Mouse (Mus musculus) activated CD4-positive, CD25-positive, alpha-beta regulatory T cell (primary cell): ENCODE measurements around the gene Cnot6. TPM values are rescaled to one million over a fixed set of nuclear protein-coding genes. Genes with fewer than 3 reads are reported as not detected.

Experiments
- polyA plus RNA-seq, 2 experiments: library from polyadenylated mRNA; unstranded; fragments of 100-300 nt; shearing (Covaris generic); gene quantifications; one replicate each; pipeline ENCODE4 v1.2.1; 2017

Cnot6 gene
- 10 to 100 TPM; 80.1 to 90.6 TPM for polyA plus RNA-seq

DNA sequence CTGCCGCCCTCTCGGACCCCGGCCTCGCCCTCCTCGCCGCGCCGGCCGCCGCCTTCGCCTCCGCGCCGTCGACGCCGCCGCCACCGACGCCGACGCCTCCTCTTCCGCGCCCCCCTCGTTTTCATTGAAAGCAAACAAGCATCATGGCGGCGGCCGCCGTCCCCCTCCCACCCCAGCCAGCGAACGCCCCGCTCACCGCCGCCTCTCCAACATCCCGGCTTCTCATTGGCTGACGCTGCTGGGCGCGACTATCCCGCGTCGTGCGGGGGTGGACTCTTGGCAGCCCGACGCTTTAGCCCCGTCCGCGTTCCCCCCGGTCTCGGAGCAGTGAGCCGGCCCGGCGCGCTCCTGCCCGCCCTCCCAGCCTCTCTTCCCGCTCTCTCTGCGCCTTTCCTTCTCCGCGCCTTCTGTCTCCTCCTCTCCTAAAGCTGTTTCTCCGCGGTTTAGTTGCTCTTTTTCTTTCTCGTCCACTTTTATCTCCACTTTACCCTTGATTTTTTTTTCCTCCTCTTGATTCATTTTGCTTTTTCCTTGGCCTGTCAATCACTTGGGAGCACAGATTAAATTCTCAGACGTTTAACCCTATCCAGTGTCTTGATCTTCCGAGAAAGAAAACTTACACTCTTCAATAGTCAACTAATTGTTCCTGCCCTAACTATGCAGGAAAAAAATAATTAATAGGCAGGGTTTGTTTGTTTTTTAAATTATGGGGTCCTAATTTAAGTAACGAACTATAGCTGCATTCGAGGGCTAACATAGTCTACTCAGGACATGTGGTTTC, at the start of gene Cnot6:
TSS of gene Cnot6 (minus strand) at position 169 of the 781 bp plus-strand sequence.

DNA sequence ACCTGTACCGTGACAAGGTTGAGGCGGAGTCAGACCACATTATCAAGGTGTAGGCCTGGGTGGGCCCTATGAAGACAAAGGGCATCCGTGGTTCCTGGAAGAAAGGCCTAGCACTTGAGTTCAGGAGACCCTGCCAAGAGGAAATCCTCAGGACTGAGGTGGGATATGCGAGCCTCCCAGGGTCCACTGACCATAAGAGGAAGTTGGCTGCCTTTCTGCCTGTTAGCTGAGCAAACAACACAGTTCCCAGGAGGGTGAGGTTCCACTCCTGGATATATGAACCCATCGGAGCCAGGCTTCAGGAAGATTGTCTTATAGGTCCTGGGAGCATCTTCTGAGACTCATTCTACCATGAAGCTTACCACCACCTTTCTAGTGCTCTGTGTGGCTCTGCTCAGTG, 49.2 kb downstream of the Cnot6 start, which contains the start of gene Scgb3a1:
TSS of gene Scgb3a1 (plus strand) at position 301 of the 400 bp plus-strand sequence.

Other genes with a start within 250 kb of the Cnot6 start
- gene Olfr1386, start 247.7 kb downstream of the Cnot6 start, polyA plus RNA-seq, result not detected
- gene Olfr1385, start 223.7 kb downstream of the Cnot6 start, polyA plus RNA-seq, result under 1 TPM; 0.04 to 0.22 TPM
- gene Olfr1384, start 206.0 kb downstream of the Cnot6 start, polyA plus RNA-seq, result not detected
- not detected for gene Olfr1383, start 193.1 kb downstream of the Cnot6 start, polyA plus RNA-seq
- under 1 TPM in 1 of 2 experiments, not detected in 1; 0.07 TPM for gene Olfr1382, start 184.5 kb downstream of the Cnot6 start, polyA plus RNA-seq
- not detected for gene Olfr1381, start 169.3 kb downstream of the Cnot6 start, polyA plus RNA-seq
- not detected for gene Olfr1380, start 155.8 kb downstream of the Cnot6 start, polyA plus RNA-seq
- not detected for gene Flt4, start 103.5 kb downstream of the Cnot6 start, polyA plus RNA-seq
- gene Scgb3a1, start 49.1 kb downstream of the Cnot6 start, polyA plus RNA-seq, result under 1 TPM in 1 of 2 experiments, not detected in 1; 0.37 TPM
- 1 to 10 TPM in 1 of 2 experiments, under 1 TPM in 1; 0.15 to 1.4 TPM for gene Gfpt2, start 81.5 kb upstream of the Cnot6 start, polyA plus RNA-seq
- gene Mapk9, start 134.0 kb upstream of the Cnot6 start, polyA plus RNA-seq, result 10 to 100 TPM; 62.5 to 98.5 TPM
- gene Rasgef1c, start 189.1 kb upstream of the Cnot6 start, polyA plus RNA-seq, result under 1 TPM; 0.14 to 0.54 TPM